11 mouse cellular contexts compared by ENCODE assay signal in genomic region chr1:154097656-154098055, GRCm38 (mm10).
A peak's percentile ranks its signal among the peaks of the same experiment; 100 is the strongest.
DNase-seq lines count a peak whose midpoint lies in the region; ATAC-seq and TF ChIP-seq lines count a peak whose summit lies in the region.
"Had no signal": no experiment of that assay in that cellular context is flagged by ENCODE, and none has a peak within 500 bp of the region (broad histone marks: within the 10 kb centered on the region; RNA-seq: fewer than 3 reads in every experiment).

No protein-coding gene starts in this region.

- no peaks in the 10 kb centered on the region for H3K9me3 ChIP-seq in midbrain, embryonic 14.5 days (ENCODE audit: control insufficient read depth, low read length)
- H3K9me3 ChIP-seq: embryonic facial prominence, embryonic 12.5 days had no signal

- no peak for ATAC-seq in midbrain, embryonic 14.5 days (ENCODE audit: low FRiP score, low TSS enrichment)

- no peaks in the 10 kb centered on the region for H3K27me3 ChIP-seq in midbrain, embryonic 14.5 days (ENCODE audit: control insufficient read depth, insufficient read depth, low read length)
- H3K27me3 ChIP-seq: embryonic facial prominence, embryonic 12.5 days had no signal

- intact Hi-C loops in gastrocnemius, adult 2 months (cut with DNase I) = no loop called here
- intact Hi-C loops in left cerebral cortex, postnatal 10 days (cut with DNase I) = no loop called here

- H3K9ac ChIP-seq in midbrain, embryonic 14.5 days (replicated peaks; ENCODE audit: low read length) = no peak overlapping the region
- H3K9ac ChIP-seq: embryonic facial prominence, embryonic 12.5 days had no signal

- peak overlapping the region; percentile 12; the same call in 1 of the 2 replicates for H3K27ac ChIP-seq in gastrocnemius, adult 2 months
- no peak overlapping the region for H3K27ac ChIP-seq in midbrain, embryonic 14.5 days (replicated peaks; ENCODE audit: low read depth, low read length)
- H3K27ac ChIP-seq: embryonic facial prominence, embryonic 12.5 days had no signal

- no peak for TF ChIP-seq CTCF in gastrocnemius, adult 2 months (IDR thresholded peaks at IDR 0.05)

- peak; percentile 49 for DNase-seq in gastrocnemius, adult 2 months
- no peak for DNase-seq in gastrocnemius, postnatal 4 days (ENCODE audit: low spot score in 2 of 2)
- peak; percentile 39 to 68 for DNase-seq in left cerebral cortex, postnatal 10 days (ENCODE audit: extremely low spot score in 1 of 2, low spot score in 2 of 2)
- no peak for DNase-seq in left cerebral cortex, adult 9 months (ENCODE audit: low spot score in 2 of 2)
- DNase-seq in c-Kit-positive CD71-negative TER-119-negative erythroid progenitor cells, embryonic 14.5 days (ENCODE audit: low read depth) = peak; percentile 24
- DNase-seq in lung, postnatal 4 days = peak; percentile 73 to 80
- DNase-seq in cerebellum, postnatal 14 days = no peak
- DNase-seq in midbrain, embryonic 14.5 days = no peak
- DNase-seq: adrenal gland, postnatal 36 days; kidney, adult 9 months had no signal

- H3K4me2 ChIP-seq in midbrain, embryonic 14.5 days (ENCODE audit: low read length) = no peak overlapping the region
- H3K4me2 ChIP-seq: embryonic facial prominence, embryonic 12.5 days had no signal

- no peak overlapping the region for H3K4me3 ChIP-seq in gastrocnemius, adult 2 months
- H3K4me3 ChIP-seq in midbrain, embryonic 14.5 days (replicated peaks; ENCODE audit: low read depth, low read length) = no peak overlapping the region
- H3K4me3 ChIP-seq: embryonic facial prominence, embryonic 12.5 days had no signal

- H3K36me3 ChIP-seq in midbrain, embryonic 14.5 days (ENCODE audit: control insufficient read depth, insufficient read depth, low read length) = no peaks in the 10 kb centered on the region
- H3K36me3 ChIP-seq: embryonic facial prominence, embryonic 12.5 days had no signal

- 0 out of 2 replicates have a peak, but pooled peaks cover 1% of the 10 kb centered on the region for H3K4me1 ChIP-seq in midbrain, embryonic 14.5 days (ENCODE audit: control insufficient read depth, insufficient read depth, low read length)
- H3K4me1 ChIP-seq: embryonic facial prominence, embryonic 12.5 days had no signal

- WGBS in midbrain, embryonic 14.5 days = 76% methylated on average over 6 of the region's 6 CpGs

Comparison
In these comparisons a context has a peak if more than half of its experiments do, and no peak if none do; other contexts are left out.
1. DNase-seq: peak in gastrocnemius, adult 2 months (single experiment), left cerebral cortex, postnatal 10 days (2 of 2), c-Kit-positive CD71-negative TER-119-negative erythroid progenitor cells, embryonic 14.5 days (single experiment) and lung, postnatal 4 days (2 of 2); none in gastrocnemius, postnatal 4 days (0 of 2), left cerebral cortex, adult 9 months (0 of 2), cerebellum, postnatal 14 days (0 of 2) and midbrain, embryonic 14.5 days (single experiment).